Comparison of ENCODE assay signal across 9 mouse cellular contexts in the genomic region with DNA sequence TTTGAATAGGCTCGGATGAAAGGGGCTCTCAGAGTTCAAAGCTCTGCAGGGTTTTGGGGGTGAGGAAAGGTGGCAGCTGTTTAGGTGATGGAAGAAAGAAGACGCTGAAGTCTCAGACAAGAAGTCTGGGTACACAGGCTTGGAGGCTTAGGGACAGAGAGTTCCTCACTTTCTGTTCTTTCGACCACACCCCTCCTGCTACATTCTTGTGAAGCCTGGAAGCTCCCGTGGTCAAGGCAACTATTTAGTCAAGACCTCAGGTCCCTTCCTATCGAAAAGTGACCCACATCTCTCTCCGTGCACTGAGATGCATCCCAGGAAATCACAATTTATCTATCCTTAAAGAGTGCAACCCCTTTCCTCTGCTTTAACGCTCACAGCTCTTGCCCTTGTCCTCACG. TPM values are rescaled to one million over a fixed set of nuclear protein-coding genes. Genes with fewer than 3 reads are reported as not detected.
DNase-seq lines count a peak whose midpoint lies in the region; ATAC-seq and TF ChIP-seq lines count a peak whose summit lies in the region.
"Had no signal": no experiment of that assay in that cellular context is flagged by ENCODE, and none has a peak within 500 bp of the region (broad histone marks: within the 10 kb centered on the region; RNA-seq: fewer than 3 reads in every experiment).

No protein-coding gene starts in this region.

- no peak for ATAC-seq in kidney, embryonic 16.5 days (ENCODE audit: low FRiP score, low TSS enrichment)
- no peak for ATAC-seq in embryonic facial prominence, embryonic 12.5 days (ENCODE audit: insufficient number of reproducible peaks, insufficient read depth, low FRiP score, low TSS enrichment)
- no peak for ATAC-seq in intestine, postnatal 0 days
- no peak for ATAC-seq in midbrain, embryonic 16.5 days
- ATAC-seq: Patski had no signal

- no peaks in the 10 kb centered on the region for H3K36me3 ChIP-seq in kidney, embryonic 16.5 days (ENCODE audit: insufficient read depth, low read length)
- no peaks in the 10 kb centered on the region for H3K36me3 ChIP-seq in embryonic facial prominence, embryonic 12.5 days
- H3K36me3 ChIP-seq in intestine, postnatal 0 days (ENCODE audit: control insufficient read depth, insufficient read depth) = no peaks in the 10 kb centered on the region
- no peaks in the 10 kb centered on the region for H3K36me3 ChIP-seq in midbrain, embryonic 16.5 days (ENCODE audit: control insufficient read depth, insufficient read depth, low read length)

- DNase-seq in kidney, postnatal 10 days = no peak
- no peak for DNase-seq in adrenal gland, adult (ENCODE audit: inconsistent age in 2 of 2, low spot score in 1 of 2)
- no peak for DNase-seq in thymus, postnatal 14 days
- no peak for DNase-seq in cerebellum, postnatal 25 days

- no peak for TF ChIP-seq CTCF in intestine, postnatal 0 days (IDR thresholded peaks at IDR 0.05; ENCODE audit: low read depth)

- WGBS in kidney, embryonic 16.5 days = 6% methylated on average over 8 of the region's 8 CpGs
- 7% methylated on average over 8 of the region's 8 CpGs for WGBS in embryonic facial prominence, embryonic 12.5 days
- 4% methylated on average over 8 of the region's 8 CpGs for WGBS in intestine, postnatal 0 days
- WGBS in midbrain, embryonic 16.5 days = 6% methylated on average over 8 of the region's 8 CpGs

- H3K9me3 ChIP-seq in kidney, embryonic 16.5 days (ENCODE audit: low read length) = no peaks in the 10 kb centered on the region
- no peaks in the 10 kb centered on the region for H3K9me3 ChIP-seq in embryonic facial prominence, embryonic 12.5 days
- no peaks in the 10 kb centered on the region for H3K9me3 ChIP-seq in intestine, postnatal 0 days (ENCODE audit: control insufficient read depth)
- H3K9me3 ChIP-seq in midbrain, embryonic 16.5 days (replicated peaks; ENCODE audit: control insufficient read depth, low read length, poor library complexity, severe bottlenecking) = no peaks in the 10 kb centered on the region

- H3K4me1 ChIP-seq in kidney, embryonic 16.5 days (ENCODE audit: insufficient read depth, low read length) = peaks cover 24% of the 10 kb centered on the region
- peaks cover 25% of the 10 kb centered on the region for H3K4me1 ChIP-seq in embryonic facial prominence, embryonic 12.5 days
- 0 out of 2 replicates have a peak, but pooled peaks cover 12% of the 10 kb centered on the region for H3K4me1 ChIP-seq in intestine, postnatal 0 days (replicated peaks; ENCODE audit: control insufficient read depth, insufficient read depth, low read length)
- peaks cover 13% of the 10 kb centered on the region for H3K4me1 ChIP-seq in midbrain, embryonic 16.5 days (ENCODE audit: control insufficient read depth, insufficient read depth, low read length)

- peak overlapping the region; percentile 78 for H3K4me2 ChIP-seq in kidney, embryonic 16.5 days (replicated peaks; ENCODE audit: low read depth, low read length)
- H3K4me2 ChIP-seq in embryonic facial prominence, embryonic 12.5 days (replicated peaks) = peak overlapping the region; percentile 50
- H3K4me2 ChIP-seq in intestine, postnatal 0 days (replicated peaks; ENCODE audit: low read depth) = peak overlapping the region; percentile 70
- peak overlapping the region; percentile 61 for H3K4me2 ChIP-seq in midbrain, embryonic 16.5 days (ENCODE audit: low read length)

- H3K27ac ChIP-seq in kidney, embryonic 16.5 days (ENCODE audit: low read length) = peak overlapping the region; percentile 46
- H3K27ac ChIP-seq in embryonic facial prominence, embryonic 12.5 days = no peak overlapping the region
- H3K27ac ChIP-seq in intestine, postnatal 0 days (ENCODE audit: low read depth, low read length) = no peak overlapping the region
- H3K27ac ChIP-seq in midbrain, embryonic 16.5 days (ENCODE audit: low read length) = no peak overlapping the region

- H3K9ac ChIP-seq in kidney, embryonic 16.5 days (replicated peaks; ENCODE audit: low read length) = peak overlapping the region; percentile 68
- peak overlapping the region; percentile 29; the same call in 1 of the 2 replicates for H3K9ac ChIP-seq in embryonic facial prominence, embryonic 12.5 days
- no peak overlapping the region for H3K9ac ChIP-seq in intestine, postnatal 0 days (ENCODE audit: low read depth, low read length)
- peak overlapping the region; percentile 60; the same call in 1 of the 2 replicates for H3K9ac ChIP-seq in midbrain, embryonic 16.5 days (ENCODE audit: low read depth, low read length)

- no peaks in the 10 kb centered on the region for H3K27me3 ChIP-seq in kidney, embryonic 16.5 days (ENCODE audit: insufficient read depth, low read length)
- H3K27me3 ChIP-seq in embryonic facial prominence, embryonic 12.5 days = peaks cover 9% of the 10 kb centered on the region; the same call in 1 of the 2 replicates
- H3K27me3 ChIP-seq in intestine, postnatal 0 days (replicated peaks; ENCODE audit: control insufficient read depth, insufficient read depth, low read length) = no peaks in the 10 kb centered on the region
- no peaks in the 10 kb centered on the region for H3K27me3 ChIP-seq in midbrain, embryonic 16.5 days (ENCODE audit: control insufficient read depth, insufficient read depth, low read depth, low read length)

- H3K4me3 ChIP-seq in kidney, embryonic 16.5 days (ENCODE audit: low read length) = peak overlapping the region; percentile 63
- H3K4me3 ChIP-seq in embryonic facial prominence, embryonic 12.5 days = peak overlapping the region; percentile 33
- H3K4me3 ChIP-seq in intestine, postnatal 0 days (ENCODE audit: low read depth, low read length) = peak overlapping the region; percentile 48
- peak overlapping the region; percentile 31 for H3K4me3 ChIP-seq in midbrain, embryonic 16.5 days (ENCODE audit: low read depth, low read length)

RNA-seq across cellular contexts. Expression of a gene that starts 6.0 kb away (rescaled TPM):
- polyA plus RNA-seq in kidney, embryonic 16.5 days (2015; fragmentation: Nextera tagmentation; extraction: Ambion mirVana) = 0.34 and 0.68 TPM in 2 replicates
- 0.24 TPM in 1 of 2 replicates, not detected in the other for polyA plus RNA-seq in embryonic facial prominence, embryonic 12.5 days (2016; fragmentation: Nextera tagmentation; extraction: Ambion mirVana)
- polyA plus RNA-seq in intestine, postnatal 0 days (2015; fragmentation: Nextera tagmentation; extraction: Ambion mirVana) = 0.44 and 0.53 TPM in 2 replicates
- 0.72 and 1.3 TPM in 2 replicates for polyA plus RNA-seq in midbrain, embryonic 16.5 days (2015; fragmentation: Nextera tagmentation; extraction: Ambion mirVana)

RNA-seq across cellular contexts. Expression of a gene that starts 29.1 kb away (rescaled TPM):
- polyA plus RNA-seq in kidney, embryonic 16.5 days (2015; fragmentation: Nextera tagmentation; extraction: Ambion mirVana) = 1.9 and 2.5 TPM in 2 replicates
- 0.95 and 1.1 TPM in 2 replicates for polyA plus RNA-seq in embryonic facial prominence, embryonic 12.5 days (2016; fragmentation: Nextera tagmentation; extraction: Ambion mirVana)
- polyA plus RNA-seq in intestine, postnatal 0 days (2015; fragmentation: Nextera tagmentation; extraction: Ambion mirVana) = 0.77 and 1.3 TPM in 2 replicates
- 4.0 and 4.7 TPM in 2 replicates for polyA plus RNA-seq in midbrain, embryonic 16.5 days (2015; fragmentation: Nextera tagmentation; extraction: Ambion mirVana)

RNA-seq across cellular contexts. Expression of a gene that starts 40.7 kb away (rescaled TPM):
- polyA plus RNA-seq in kidney, embryonic 16.5 days (2015; fragmentation: Nextera tagmentation; extraction: Ambion mirVana) = 0.12 TPM in 1 of 2 replicates, not detected in the other
- not detected in 2 replicates for polyA plus RNA-seq in embryonic facial prominence, embryonic 12.5 days (2016; fragmentation: Nextera tagmentation; extraction: Ambion mirVana)
- polyA plus RNA-seq in intestine, postnatal 0 days (2015; fragmentation: Nextera tagmentation; extraction: Ambion mirVana) = 0.27 and 0.52 TPM in 2 replicates
- not detected in 2 replicates for polyA plus RNA-seq in midbrain, embryonic 16.5 days (2015; fragmentation: Nextera tagmentation; extraction: Ambion mirVana)
- polyA plus RNA-seq: Patski had no signal

RNA-seq across cellular contexts. Expression of a gene that starts 49.9 kb away (rescaled TPM):
- polyA plus RNA-seq in kidney, embryonic 16.5 days (2015; fragmentation: Nextera tagmentation; extraction: Ambion mirVana) = 280 and 282 TPM in 2 replicates
- 80.2 and 80.4 TPM in 2 replicates for polyA plus RNA-seq in embryonic facial prominence, embryonic 12.5 days (2016; fragmentation: Nextera tagmentation; extraction: Ambion mirVana)
- polyA plus RNA-seq in intestine, postnatal 0 days (2015; fragmentation: Nextera tagmentation; extraction: Ambion mirVana) = 339 and 374 TPM in 2 replicates
- polyA plus RNA-seq in midbrain, embryonic 16.5 days (2015; fragmentation: Nextera tagmentation; extraction: Ambion mirVana) = 47.3 and 53.0 TPM in 2 replicates

RNA-seq across cellular contexts. Expression of a gene that starts 52.6 kb away (rescaled TPM):
- not detected in 2 replicates for polyA plus RNA-seq in kidney, embryonic 16.5 days (2015; fragmentation: Nextera tagmentation; extraction: Ambion mirVana)
- 0.35 and 0.76 TPM in 2 replicates for polyA plus RNA-seq in embryonic facial prominence, embryonic 12.5 days (2016; fragmentation: Nextera tagmentation; extraction: Ambion mirVana)
- not detected in 2 replicates for polyA plus RNA-seq in intestine, postnatal 0 days (2015; fragmentation: Nextera tagmentation; extraction: Ambion mirVana)
- 0.09 and 0.12 TPM in 2 replicates for polyA plus RNA-seq in midbrain, embryonic 16.5 days (2015; fragmentation: Nextera tagmentation; extraction: Ambion mirVana)
- polyA plus RNA-seq: Patski had no signal
